Mouse (Mus musculus) forebrain, embryonic 14.5 days (tissue): ENCODE results near the gene Ddx3x. TPM values are rescaled to one million over a fixed set of nuclear protein-coding genes. Genes with fewer than 3 reads are reported as not detected.

ENCODE experiments used
- ATAC-seq: fragments of 200-750 bp; cut with Nextera tagmentation; 2 replicates; pipeline ENCODE4 v1.8.0; 2017; ENCODE audit warnings: mild to moderate bottlenecking, moderate library complexity
- DNase-seq: peaks from one replicate; pipeline ENCODE4 v3.0.0-alpha.2; 2015; ENCODE audit warnings: low spot score
- H3K27ac ChIP-seq: fragments of 300-500 bp; sonication (generic); 2 replicates; pipeline ENCODE4 v1.5.1; 2014; ENCODE audit warnings: low read depth, mild to moderate bottlenecking, control low read depth, low read length, moderate library complexity
- H3K27me3 ChIP-seq: fragments of 300-500 bp; sonication (generic); replicated peaks from 2 replicates; pipeline ENCODE4 v1.6.1; 2014; ENCODE audit warnings: low read length, control low read depth, mixed read lengths; ENCODE audit not compliant: control insufficient read depth, insufficient read depth
- H3K36me3 ChIP-seq: fragments of 300-500 bp; sonication (generic); 2 replicates; pipeline ENCODE4 v1.6.1; 2014; ENCODE audit warnings: low read length, control low read depth; ENCODE audit not compliant: control insufficient read depth, insufficient read depth
- H3K4me1 ChIP-seq: fragments of 300-500 bp; sonication (generic); 2 replicates; pipeline ENCODE4 v1.6.1; 2014; ENCODE audit warnings: antibody characterized with exemption, low read length, control low read depth; ENCODE audit not compliant: control insufficient read depth, insufficient read depth
- H3K4me2 ChIP-seq: fragments of 300-500 bp; sonication (generic); 2 replicates; pipeline ENCODE4 v1.6.1; 2014; ENCODE audit warnings: mild to moderate bottlenecking, control low read depth, low read length
- H3K4me3 ChIP-seq: fragments of 300-500 bp; sonication (generic); 2 replicates; pipeline ENCODE4 v1.5.1; 2014; ENCODE audit warnings: low read depth, low read length, control low read depth
- H3K9ac ChIP-seq: fragments of 300-500 bp; sonication (generic); 2 replicates; pipeline ENCODE4 v1.6.1; 2014; ENCODE audit warnings: mild to moderate bottlenecking, low read length, control low read depth, moderate library complexity
- H3K9me3 ChIP-seq: fragments of 300-500 bp; sonication (generic); replicated peaks from 2 replicates; pipeline ENCODE4 v1.6.1; 2016; ENCODE audit warnings: low read length, control low read depth, mixed read lengths; ENCODE audit not compliant: control insufficient read depth
- WGBS: fragments of 180-500 bp; shearing (Covaris S2); extraction: QIAGEN DNeasy Blood & Tissue Kit; methylation state at CpG from one replicate; pipeline ENCODE4 v1.1.7; 2014; 5-methylcytosine and 5-hydroxymethylcytosine counted together
- polyA plus RNA-seq: library from polyadenylated mRNA; unstranded; fragments of >200 nt; fragmentation: Nextera tagmentation; extraction: Ambion mirVana; gene quantifications from 2 replicates; pipeline ENCODE4 v1.2.1, GENCODE M21; 2014

Ddx3x gene
- polyA plus RNA-seq, 1 experiment from 2014 or later, result 132 TPM

- DNase-seq (no peak), ATAC-seq (no peak)
- WGBS, result 68% methylated on average over 6 of the region's 6 CpGs
- no peak overlapping the region for H3K27ac ChIP-seq
- H3K9ac ChIP-seq, result no peak overlapping the region
- H3K4me3 ChIP-seq, result no peak overlapping the region
- H3K4me2 ChIP-seq, result no peak overlapping the region
- H3K9me3 ChIP-seq, result no peaks in the 10 kb centered on the region
- peaks cover 3% of the 10 kb centered on the region; the same call in 1 of the 2 replicates for H3K4me1 ChIP-seq
- H3K27me3 ChIP-seq, result no peaks in the 10 kb centered on the region
- no peaks in the 10 kb centered on the region for H3K36me3 ChIP-seq
Measured at GRCm38 (mm10) chrX:13275519-13276137, 5.1 kb upstream of the Ddx3x start.

- DNase-seq (no peak), ATAC-seq (no peak)
- H3K27ac ChIP-seq, result no peak overlapping the region
- H3K9me3 ChIP-seq, result no peaks in the 10 kb centered on the region
- no peak overlapping the region for H3K9ac ChIP-seq
- peaks cover 3% of the 10 kb centered on the region for H3K4me1 ChIP-seq
- H3K4me2 ChIP-seq, result no peak overlapping the region
- H3K36me3 ChIP-seq, result peaks cover 7% of the 10 kb centered on the region
- no peaks in the 10 kb centered on the region for H3K27me3 ChIP-seq
- no peak overlapping the region for H3K4me3 ChIP-seq
- 82% methylated on average over 17 of the region's 17 CpGs for WGBS
Measured at GRCm38 (mm10) chrX:13278996-13279395, 1.8 kb upstream of the Ddx3x start.

- ATAC-seq (no peak), DNase-seq (peak; percentile 60)
- Histone ChIP-seq H3K4me1 (peaks cover 6% of the 10 kb centered on the region), H3K27me3 (no peaks in the 10 kb centered on the region), H3K27ac (peak overlapping the region; percentile 98), H3K9ac (peak overlapping the region; percentile 99), H3K36me3 (peaks cover 15% of the 10 kb centered on the region), H3K4me3 (peak overlapping the region; percentile 86), H3K4me2 (peak overlapping the region; percentile 74), H3K9me3 (no peaks in the 10 kb centered on the region)
- WGBS, result 3% methylated on average over 14 of the region's 14 CpGs
Measured at GRCm38 (mm10) chrX:13280037-13280408, 747 bp upstream of the Ddx3x start.

- DNase-seq (peak; percentile 71), ATAC-seq (peak; percentile 76)
- peak overlapping the region; percentile 98 for H3K27ac ChIP-seq
- peaks cover 27% of the 10 kb centered on the region for H3K36me3 ChIP-seq
- WGBS, result under 1% methylated on average over 74 of the region's 89 CpGs
- no peaks in the 10 kb centered on the region for H3K9me3 ChIP-seq
- H3K4me1 ChIP-seq, result peaks cover 6% of the 10 kb centered on the region
- H3K4me2 ChIP-seq, result peak overlapping the region; percentile 74
- peak overlapping the region; percentile 99 for H3K9ac ChIP-seq
- no peaks in the 10 kb centered on the region for H3K27me3 ChIP-seq
- H3K4me3 ChIP-seq, result peak overlapping the region; percentile 86
Measured at GRCm38 (mm10) chrX:13281329-13282088, 739 bp downstream of the Ddx3x start.

- Histone ChIP-seq H3K4me3 (peak overlapping the region; percentile 86), H3K4me1 (peaks cover 6% of the 10 kb centered on the region), H3K9ac (peak overlapping the region; percentile 99), H3K9me3 (no peaks in the 10 kb centered on the region), H3K4me2 (peak overlapping the region; percentile 74), H3K36me3 (peaks cover 31% of the 10 kb centered on the region), H3K27me3 (no peaks in the 10 kb centered on the region), H3K27ac (peak overlapping the region; percentile 98)
- DNase-seq, result no peak
- 13% methylated on average over 16 of the region's 16 CpGs for WGBS
- ATAC-seq, result no peak
Measured at GRCm38 (mm10) chrX:13282089-13282850, 1.5 kb downstream of the Ddx3x start.

- DNase-seq (no peak), ATAC-seq (no peak)
- no peak overlapping the region for H3K27ac ChIP-seq
- peaks cover 62% of the 10 kb centered on the region for H3K36me3 ChIP-seq
- peaks cover 3% of the 10 kb centered on the region; the same call in 1 of the 2 replicates for H3K4me1 ChIP-seq
- H3K27me3 ChIP-seq, result no peaks in the 10 kb centered on the region
- no peaks in the 10 kb centered on the region for H3K9me3 ChIP-seq
- H3K4me2 ChIP-seq, result no peak overlapping the region
- WGBS, result 89% methylated on average over 4 of the region's 4 CpGs
- no peak overlapping the region for H3K9ac ChIP-seq
- no peak overlapping the region for H3K4me3 ChIP-seq
Measured at GRCm38 (mm10) chrX:13285772-13286171, 5.0 kb downstream of the Ddx3x start.

- H3K27ac ChIP-seq, result no peak overlapping the region
- H3K36me3 ChIP-seq, result peaks cover 32% of the 10 kb centered on the region
- H3K4me3 ChIP-seq, result no peak overlapping the region
- H3K4me2 ChIP-seq, result no peak overlapping the region
- H3K4me1 ChIP-seq, result no peaks in the 10 kb centered on the region
- no peak for DNase-seq
- H3K27me3 ChIP-seq, result no peaks in the 10 kb centered on the region
- peak; percentile 64 for ATAC-seq
- H3K9ac ChIP-seq, result no peak overlapping the region
- WGBS, result 43% methylated on average over 6 of the region's 6 CpGs
- H3K9me3 ChIP-seq, result no peaks in the 10 kb centered on the region
Measured at GRCm38 (mm10) chrX:13294505-13295228, 13.9 kb downstream of the Ddx3x start.

GRCm38 (mm10) chrX:13295229-13295571 is 14.4 kb downstream of the Ddx3x start:
- Histone ChIP-seq H3K9me3 (no peaks in the 10 kb centered on the region), H3K4me1 (no peaks in the 10 kb centered on the region), H3K9ac (no peak overlapping the region), H3K27ac (no peak overlapping the region), H3K27me3 (no peaks in the 10 kb centered on the region), H3K4me2 (no peak overlapping the region), H3K4me3 (no peak overlapping the region), H3K36me3 (peaks cover 27% of the 10 kb centered on the region)
- DNase-seq (no peak), ATAC-seq (no peak; the same call in 1 of the 2 replicates)
